Mouse (Mus musculus): ENCODE results near the gene Mgat1.
"Not testable (repeated sequence)": the region's sequence is repeated elsewhere in the genome, so short reads cannot be mapped to it uniquely, and the experiment has no call there.

- not testable (repeated sequence) for TF ChIP-seq CTCF (IDR thresholded peaks at IDR 0.05; ENCODE audit: extremely low read depth, insufficient read length, insufficient replicate concordance, low read depth, low read length); POLR2A (IDR thresholded peaks at IDR 0.05; ENCODE audit: low read depth, low read length)
Measured at GRCm38 (mm10) chr11:49308547-49308946, 64.6 kb downstream of the Mgat1 start.

All from small intestine, adult 2 months (tissue).